In genomic region chr8:72239499-72240402, GRCm38 (mm10) we compare ENCODE assay signal across 8 mouse cellular contexts. TPM values are rescaled to one million over a fixed set of nuclear protein-coding genes. Genes with fewer than 3 reads are reported as not detected.
A peak's percentile ranks its signal among the peaks of the same experiment; 100 is the strongest.
DNase-seq lines count a peak whose midpoint lies in the region; ATAC-seq and TF ChIP-seq lines count a peak whose summit lies in the region.

TSS of gene Ap1m1 (plus strand) at chr8:72240018.

- peak; percentile 68 for TF ChIP-seq POLR2A in olfactory bulb, adult 2 months (IDR thresholded peaks at IDR 0.05; ENCODE audit: insufficient read depth, low read depth, low read length)
- TF ChIP-seq POLR2A in thymus, adult 2 months (IDR thresholded peaks at IDR 0.05; ENCODE audit: control insufficient read depth, extremely low read depth, insufficient read depth, low read length, poor library complexity) = peak; percentile 59

- peaks cover 33% of the 10 kb centered on the region for H3K36me3 ChIP-seq in G1E (replicated peaks)
- H3K36me3 ChIP-seq in forebrain, embryonic 16.5 days (ENCODE audit: control insufficient read depth, insufficient read depth) = no peaks in the 10 kb centered on the region
- peaks cover 9% of the 10 kb centered on the region; the same call in 1 of the 2 replicates for H3K36me3 ChIP-seq in lung, embryonic 14.5 days (ENCODE audit: insufficient read depth)
- no peaks in the 10 kb centered on the region for H3K36me3 ChIP-seq in thymus, adult 2 months (ENCODE audit: control insufficient read depth, insufficient read depth, low read length)

- H3K4me2 ChIP-seq in forebrain, embryonic 16.5 days (ENCODE audit: low read length) = peak within 1 kb of the TSS; percentile 74
- H3K4me2 ChIP-seq in lung, embryonic 14.5 days = peak within 1 kb of the TSS; percentile 68

- TF ChIP-seq CTCF in G1E (IDR thresholded peaks at IDR 0.05; ENCODE audit: low read depth, low read length) = peak; percentile 57
- peak; percentile 89 for TF ChIP-seq CTCF in layer of hippocampus, adult 2 months (conservative IDR thresholded peaks at IDR 0.05)
- TF ChIP-seq CTCF in lung, embryonic 14.5 days (IDR thresholded peaks at IDR 0.05; ENCODE audit: low read depth) = peak; percentile 83
- peak; percentile 29; the same call in 1 of the 2 replicates for TF ChIP-seq CTCF in olfactory bulb, adult 2 months (IDR thresholded peaks at IDR 0.05; ENCODE audit: insufficient read depth, low read depth, low read length)
- peak; percentile 62; the same call in 1 of the 2 replicates for TF ChIP-seq CTCF in thymus, adult 2 months (IDR thresholded peaks at IDR 0.05; ENCODE audit: borderline replicate concordance, control insufficient read depth, extremely low read depth, insufficient read depth, low read length, poor library complexity)

- peaks cover 30% of the 10 kb centered on the region for H3K4me1 ChIP-seq in G1E (ENCODE audit: insufficient read depth, low read depth, low read length)
- H3K4me1 ChIP-seq in forebrain, embryonic 16.5 days (replicated peaks; ENCODE audit: control insufficient read depth, insufficient read depth, low read length) = peaks cover 18% of the 10 kb centered on the region
- H3K4me1 ChIP-seq in lung, embryonic 14.5 days (ENCODE audit: insufficient read depth) = no peaks in the 10 kb centered on the region; the same call in 1 of the 2 replicates
- H3K4me1 ChIP-seq in olfactory bulb, adult 2 months (ENCODE audit: control insufficient read depth, insufficient read depth, low read length) = peaks cover 13% of the 10 kb centered on the region
- peaks cover 21% of the 10 kb centered on the region for H3K4me1 ChIP-seq in thymus, adult 2 months (replicated peaks; ENCODE audit: control insufficient read depth, insufficient read depth, low read length)

- peak; percentile 89 for ATAC-seq in G1E (ENCODE audit: extremely low read depth, insufficient number of reproducible peaks, low FRiP score, poor library complexity, severe bottlenecking)
- ATAC-seq in forebrain, embryonic 16.5 days = peak; percentile 94
- ATAC-seq in lung, embryonic 14.5 days (ENCODE audit: insufficient read depth) = peak; percentile 95

- peak within 1 kb of the TSS; percentile 71 for H3K9ac ChIP-seq in forebrain, embryonic 16.5 days (replicated peaks; ENCODE audit: low read depth, low read length)
- H3K9ac ChIP-seq in lung, embryonic 14.5 days = peak within 1 kb of the TSS; percentile 58

- peak within 1 kb of the TSS; percentile 96 for H3K27ac ChIP-seq in forebrain, embryonic 16.5 days (ENCODE audit: low read length)
- H3K27ac ChIP-seq in layer of hippocampus, adult 2 months = peak within 1 kb of the TSS; percentile 98
- H3K27ac ChIP-seq in lung, embryonic 14.5 days (ENCODE audit: low read depth) = peak within 1 kb of the TSS; percentile 91
- H3K27ac ChIP-seq in olfactory bulb, adult 2 months (ENCODE audit: insufficient read depth, low read depth, low read length) = peak within 1 kb of the TSS; percentile 65
- peak within 1 kb of the TSS; percentile 70 for H3K27ac ChIP-seq in thymus, adult 2 months (ENCODE audit: control insufficient read depth, insufficient read depth, low read length)

- peak within 1 kb of the TSS; percentile 93 for H3K4me3 ChIP-seq in G1E (ENCODE audit: low read depth, low read length)
- H3K4me3 ChIP-seq in forebrain, embryonic 16.5 days (replicated peaks; ENCODE audit: low read length) = peak within 1 kb of the TSS; percentile 77
- H3K4me3 ChIP-seq in layer of hippocampus, adult 2 months = peak within 1 kb of the TSS; percentile 78
- H3K4me3 ChIP-seq in lung, embryonic 14.5 days (ENCODE audit: low read depth, low read length) = peak within 1 kb of the TSS; percentile 66
- H3K4me3 ChIP-seq in olfactory bulb, adult 2 months (ENCODE audit: insufficient read depth, low read depth, low read length) = peak within 1 kb of the TSS; percentile 89
- peak within 1 kb of the TSS; percentile 73 for H3K4me3 ChIP-seq in thymus, adult 2 months (ENCODE audit: control insufficient read depth, insufficient read depth, low read length)

- under 1% methylated on average over 54 of the region's 54 CpGs for WGBS in forebrain, embryonic 16.5 days
- under 1% methylated on average over 54 of the region's 54 CpGs for WGBS in lung, embryonic 14.5 days
- WGBS in olfactory bulb, adult 2 months = under 1% methylated on average over 54 of the region's 54 CpGs
- WGBS in thymus, adult 2 months = 1% methylated on average over 54 of the region's 54 CpGs

- intact Hi-C loops in heart, postnatal 36 days (cut with DNase I) = loop anchor here (5.0 to 10.0 kb wide), 3 partner anchors 62 to 485 kb away; partner anchors contain the start of gene Sin3b

- H3K9me3 ChIP-seq in G1E (replicated peaks) = no peaks in the 10 kb centered on the region
- H3K9me3 ChIP-seq in forebrain, embryonic 16.5 days (ENCODE audit: control insufficient read depth, low read length) = no peaks in the 10 kb centered on the region
- no peaks in the 10 kb centered on the region for H3K9me3 ChIP-seq in lung, embryonic 14.5 days (ENCODE audit: low read depth, low read length)

- no peaks in the 10 kb centered on the region for H3K27me3 ChIP-seq in G1E (ENCODE audit: insufficient read depth, low read length)
- no peaks in the 10 kb centered on the region for H3K27me3 ChIP-seq in forebrain, embryonic 16.5 days (replicated peaks; ENCODE audit: control insufficient read depth, insufficient read depth, low read length)
- H3K27me3 ChIP-seq in lung, embryonic 14.5 days (ENCODE audit: insufficient read depth, low read length) = no peaks in the 10 kb centered on the region
- H3K27me3 ChIP-seq in thymus, adult 2 months (ENCODE audit: control insufficient read depth, insufficient read depth, low read length) = no peaks in the 10 kb centered on the region

- DNase-seq in G1E (ENCODE audit: low spot score) = peak; percentile 93
- DNase-seq in cerebellum, adult 18-20 months = peak; percentile 98
- peak; percentile 97 for DNase-seq in heart, postnatal 36 days
- peak; percentile 91 to 98 for DNase-seq in layer of hippocampus, adult 2 months (ENCODE audit: low spot score in 2 of 2)
- peak; percentile 100 for DNase-seq in lung, embryonic 14.5 days
- DNase-seq in thymus, adult 2 months = peak; percentile 96

RNA-seq across cellular contexts. Expression of gene Ap1m1, which starts in this region (rescaled TPM):
- total RNA-seq in G1E (2014; fragmentation: Nextera tagmentation) = 49.8 and 62.7 TPM in 2 replicates
- total RNA-seq in G1E (2017) = 35.0 and 39.4 TPM in 2 replicates
- 93.8 and 98.3 TPM in 2 replicates for polyA plus RNA-seq in G1E (2012)
- polyA plus RNA-seq in forebrain, embryonic 16.5 days (2015; fragmentation: Nextera tagmentation; extraction: Ambion mirVana) = 252 and 284 TPM in 2 replicates
- total RNA-seq in heart, postnatal 36 days (2021) = 10 to 100 TPM; 49.4 to 49.6 TPM
- 10 to 100 TPM; 93.4 to 95.1 TPM for total RNA-seq in layer of hippocampus, adult 2 months (2021)
- 102 and 104 TPM in 2 replicates for polyA plus RNA-seq in lung, embryonic 14.5 days (2014; fragmentation: Nextera tagmentation; extraction: Ambion mirVana)
- not detected in 2 replicates for polyA plus RNA-seq in olfactory bulb, adult 2 months (2012; ENCODE audit: insufficient read depth, insufficient read length, low replicate concordance, missing spikeins)
- 167 and 183 TPM in 2 replicates for polyA plus RNA-seq in thymus, adult 2 months (2012; rRNA removed)

Comparison
In these comparisons a context has a peak if more than half of its experiments do, and no peak if none do; other contexts are left out.
1. Peak in every context shown above with its lines: DNase-seq, ATAC-seq, H3K4me3 ChIP-seq and H3K27ac ChIP-seq.
2. RNA of gene Ap1m1 (polyA plus RNA-seq): 252 to 284 TPM in forebrain, embryonic 16.5 days, 167 to 183 TPM in thymus, adult 2 months, 102 to 104 TPM in lung, embryonic 14.5 days and 93.8 to 98.3 TPM in G1E; not detected in olfactory bulb, adult 2 months; every median in the first group is over 10 times any median in the second.
3. CTCF ChIP-seq: peak in every context shown above with its lines; median percentile 89 in layer of hippocampus, adult 2 months; 83 in lung, embryonic 14.5 days; 62 in thymus, adult 2 months; 57 in G1E; 29 in olfactory bulb, adult 2 months.